Mouse (Mus musculus) neural tube, embryonic 10.5 days (tissue): ENCODE data around the gene Dab2ip.

Source experiments
- DNase-seq: peaks from one replicate; pipeline ENCODE4 v3.0.0-alpha.2; 2017; ENCODE audit warnings: low spot score; ENCODE audit errors: extremely low spot score

Gene Dab2ip

GRCm38 (mm10) chr2:35745876-35746275, 187.8 kb downstream of the Dab2ip start:
- no peak for DNase-seq

- DNase-seq: no peak
Measured at GRCm38 (mm10) chr2:35746638-35747037, 188.6 kb downstream of the Dab2ip start.

- DNase-seq: no peak
Measured at GRCm38 (mm10) chr2:35747371-35748035, 189.4 kb downstream of the Dab2ip start.

- DNase-seq: no peak
Measured at GRCm38 (mm10) chr2:35750533-35751141, 192.6 kb downstream of the Dab2ip start.

- DNase-seq: no peak
Measured at GRCm38 (mm10) chr2:35751781-35752505, 193.9 kb downstream of the Dab2ip start.

DNA sequence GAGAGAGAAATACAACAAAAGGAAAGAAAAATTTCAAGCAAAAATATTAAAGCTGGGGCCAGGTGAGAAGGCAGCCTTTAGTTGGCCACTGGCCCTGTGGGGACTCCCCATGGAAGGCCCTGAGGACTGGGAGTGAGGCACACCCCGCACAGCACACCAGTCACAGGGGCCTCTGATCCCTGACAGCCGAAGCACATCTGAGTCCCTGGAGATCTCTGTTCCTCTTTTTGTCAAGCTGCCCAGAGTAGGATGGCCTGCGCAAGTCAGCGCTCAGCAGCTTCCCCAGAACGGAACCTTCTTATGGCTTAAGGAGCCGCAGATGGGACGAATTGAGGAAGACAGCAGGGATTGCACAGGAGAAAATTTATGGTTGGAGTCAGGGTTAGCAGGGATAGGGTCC, 198.4 kb downstream of the Dab2ip start:
- DNase-seq: no peak

GRCm38 (mm10) chr2:35760352-35760751, 202.3 kb downstream of the Dab2ip start:
- DNase-seq: no peak

DNA sequence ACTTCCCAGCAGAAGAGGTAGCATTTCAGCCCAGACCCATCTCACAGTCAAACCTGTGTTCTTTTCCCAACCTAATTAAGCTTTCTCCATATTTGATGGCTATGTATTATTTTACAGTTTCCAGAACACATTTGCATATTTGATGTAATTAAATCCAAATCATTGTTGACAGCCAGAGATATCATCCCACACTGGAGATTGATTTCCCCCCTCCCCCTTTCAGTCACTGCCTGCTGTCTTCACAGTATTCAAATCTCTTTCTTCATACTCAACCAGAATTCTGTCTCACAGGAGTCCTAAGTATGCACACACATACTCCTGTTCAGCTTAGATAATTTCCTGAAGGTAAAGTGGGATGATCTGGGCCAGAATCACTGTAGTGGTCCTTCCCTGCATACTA, 202.8 kb downstream of the Dab2ip start:
- no peak for DNase-seq

DNA sequence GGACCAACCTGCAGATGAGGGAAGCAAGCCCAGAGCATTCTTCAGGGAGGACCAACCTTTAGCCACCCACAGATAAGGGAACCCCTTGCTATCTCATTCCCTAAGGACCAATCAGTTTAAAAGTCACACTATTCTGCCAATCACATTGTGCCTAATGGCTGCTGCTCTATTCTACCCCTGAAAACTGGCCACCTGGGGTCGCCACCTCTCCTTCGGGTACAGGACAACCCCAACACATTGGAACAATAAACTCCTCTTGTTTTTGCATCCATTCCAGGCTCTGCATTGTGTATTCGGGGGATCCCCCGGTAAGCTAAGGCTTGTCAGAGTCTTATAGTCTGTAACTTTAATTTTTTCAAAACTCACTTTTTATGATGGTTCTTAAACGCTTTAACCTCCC, 203.4 kb downstream of the Dab2ip start:
- DNase-seq: no peak

DNA sequence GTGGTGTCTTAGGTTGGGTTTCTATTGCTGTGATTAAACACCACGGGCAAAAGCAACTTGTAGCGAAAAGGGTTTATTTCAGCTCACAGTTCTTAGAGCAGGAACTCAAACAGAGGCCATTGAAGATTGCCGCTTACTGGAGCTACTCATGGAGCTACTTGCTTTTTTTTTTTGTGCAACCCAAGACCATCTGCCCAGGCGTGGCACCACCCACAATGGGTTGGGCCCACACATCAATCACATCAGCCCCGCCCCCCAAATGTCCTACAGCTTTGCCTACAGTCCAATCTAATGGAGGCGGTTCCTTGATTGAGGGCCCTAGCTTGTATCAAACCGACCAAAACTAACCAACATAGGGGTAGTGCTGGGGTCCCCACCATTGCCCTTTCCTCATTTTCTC, 205.8 kb downstream of the Dab2ip start:
- DNase-seq: no peak

- DNase-seq: no peak
Measured at GRCm38 (mm10) chr2:35764328-35764727, 206.3 kb downstream of the Dab2ip start.

DNA sequence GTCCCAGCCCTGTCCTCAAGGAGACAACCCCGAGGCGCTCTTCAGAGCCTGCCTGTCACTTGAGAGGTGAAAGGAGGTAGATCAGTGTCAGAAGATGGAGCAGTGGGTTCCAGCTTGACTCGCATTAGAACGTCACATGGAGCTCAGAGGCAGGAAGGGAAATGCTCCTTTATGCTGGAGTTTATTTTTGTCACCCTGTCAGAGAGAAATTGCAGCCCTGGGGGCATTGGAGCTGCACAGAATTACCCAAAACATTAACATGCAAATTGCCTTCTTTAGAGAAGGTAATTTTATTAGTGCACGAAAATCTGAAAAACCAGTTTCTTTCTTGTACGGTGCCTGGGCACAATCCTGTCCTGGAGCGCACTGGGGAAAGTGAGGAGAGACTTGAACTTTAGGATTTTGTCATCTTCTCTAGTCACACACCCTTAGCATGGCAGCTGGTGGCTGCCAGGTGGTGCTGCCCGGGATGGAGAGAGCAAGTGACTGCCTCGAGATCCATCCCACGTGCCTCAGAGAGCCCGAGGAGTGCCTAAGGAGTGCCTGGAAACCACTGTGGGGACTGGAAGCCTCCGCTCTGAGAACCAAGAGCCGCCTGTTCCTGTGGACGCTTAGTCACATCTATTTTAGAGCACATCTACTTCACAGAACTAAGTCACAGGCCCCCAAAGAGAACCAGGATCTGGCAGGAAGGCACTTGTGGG, 209.9 kb downstream of the Dab2ip start:
- no peak for DNase-seq

DNA sequence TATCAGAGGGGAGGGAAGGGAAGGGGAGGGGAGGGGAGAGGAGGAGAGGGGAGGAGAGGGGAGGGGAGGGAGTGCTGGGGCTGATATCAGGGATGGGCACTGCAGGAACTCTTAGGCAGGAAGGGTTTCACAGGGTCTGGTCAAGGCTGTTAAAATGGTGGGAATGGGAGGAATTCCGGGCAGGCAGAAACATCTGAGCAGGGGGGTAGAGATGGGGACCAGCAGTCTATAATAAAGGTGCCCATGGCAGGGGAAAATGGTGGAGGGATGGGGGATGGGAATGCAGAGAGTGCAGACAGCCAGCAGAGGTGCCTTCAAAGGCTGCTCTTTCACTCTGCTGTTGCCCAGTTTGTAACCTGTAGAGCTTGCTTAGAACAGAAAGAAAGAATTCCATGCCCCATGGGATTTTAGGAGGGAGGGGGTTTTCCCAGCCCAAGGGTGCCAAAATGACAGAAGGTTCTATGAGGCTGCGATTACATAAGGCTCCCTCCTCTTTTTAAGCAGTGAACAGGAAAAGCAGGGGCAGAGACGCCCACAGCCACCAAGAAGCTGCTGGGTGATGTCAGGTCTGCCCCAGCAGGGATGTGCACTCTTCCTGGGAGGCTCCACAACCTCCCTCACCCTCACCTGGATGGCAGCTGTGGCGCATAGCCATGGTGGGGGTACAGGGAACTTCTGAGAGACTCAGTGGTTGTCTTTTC, 210.6 kb downstream of the Dab2ip start:
- DNase-seq: no peak

- no peak for DNase-seq
Measured at GRCm38 (mm10) chr2:35769398-35769797, 211.3 kb downstream of the Dab2ip start.

DNA sequence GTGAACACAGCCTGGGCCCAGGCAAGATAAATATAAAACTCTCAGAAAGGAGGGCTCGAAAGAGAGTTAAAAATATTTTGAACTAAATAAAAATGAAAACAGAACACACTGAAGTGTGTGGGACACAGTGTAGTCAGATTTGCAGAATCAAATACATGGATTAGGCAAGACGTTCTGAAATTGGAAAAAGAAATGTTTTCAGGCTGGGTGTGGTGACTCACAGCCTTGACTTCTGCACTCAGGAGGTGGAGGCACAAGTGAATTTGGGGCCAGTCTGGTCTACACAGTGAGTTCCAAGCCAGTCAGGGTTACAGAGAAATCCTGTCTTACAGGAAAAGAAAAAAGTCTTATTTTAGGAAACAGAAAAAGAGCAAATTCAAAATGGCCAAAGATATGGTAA, 212.5 kb downstream of the Dab2ip start:
- no peak for DNase-seq

DNA sequence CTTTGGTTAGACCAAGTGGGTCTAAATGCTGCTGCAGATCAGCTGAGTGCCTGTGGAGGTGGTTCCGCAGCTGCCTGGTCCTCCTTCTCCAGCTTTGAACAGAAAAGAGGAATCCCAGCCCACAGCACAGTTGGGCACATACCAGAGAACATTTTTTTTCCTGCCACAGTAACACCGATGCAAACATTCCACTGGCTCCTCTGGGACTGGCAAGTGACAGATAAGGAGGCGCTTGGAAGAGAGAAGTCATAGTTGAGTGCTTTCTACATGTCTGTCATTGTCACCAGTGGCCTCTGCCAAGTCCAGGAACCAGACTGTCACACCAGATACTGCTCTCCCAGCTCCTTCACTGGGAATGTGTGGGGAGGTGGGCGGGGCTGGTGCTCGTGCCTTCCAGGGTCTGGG, 217.6 kb downstream of the Dab2ip start:
- no peak for DNase-seq

- no peak for DNase-seq
Measured at GRCm38 (mm10) chr2:35776935-35777334, 218.9 kb downstream of the Dab2ip start.

GRCm38 (mm10) chr2:35779266-35779665, 221.2 kb downstream of the Dab2ip start:
- DNase-seq: no peak
